16 mouse cellular contexts compared by ENCODE assay signal in genomic region chr3:149736069-149736468, GRCm38 (mm10).
"Had no signal": no experiment of that assay in that cellular context is flagged by ENCODE, and none has a peak within 500 bp of the region (broad histone marks: within the 10 kb centered on the region; RNA-seq: fewer than 3 reads in every experiment).

No protein-coding gene starts in this region.

- H3K9ac ChIP-seq: liver, embryonic 12.5 days; liver, embryonic 14.5 days; lung, embryonic 14.5 days; midbrain, embryonic 13.5 days; neural tube, embryonic 12.5 days; stomach, embryonic 15.5 days had no signal

- H3K4me2 ChIP-seq: liver, embryonic 12.5 days; lung, embryonic 14.5 days; midbrain, embryonic 13.5 days; neural tube, embryonic 12.5 days; stomach, embryonic 15.5 days had no signal

- H3K4me1 ChIP-seq: liver, embryonic 12.5 days; megakaryocyte, embryonic 14.5 days; midbrain, embryonic 13.5 days; neural tube, embryonic 12.5 days; stomach, embryonic 15.5 days had no signal

- H3K27ac ChIP-seq: liver, embryonic 12.5 days; liver, embryonic 14.5 days; macrophage; midbrain, embryonic 13.5 days; neural tube, embryonic 12.5 days; stomach, embryonic 15.5 days; stomach, postnatal 0 days had no signal

- DNase-seq: lung, adult 18-20 months; lung, embryonic 14.5 days; lung, postnatal 10 days; lung, postnatal 36 days; right cerebral cortex, postnatal 14 days; thymus, adult 2 months; thymus, postnatal 25 days; thymus, postnatal 4 days had no signal

- H3K9me3 ChIP-seq: liver, embryonic 12.5 days; midbrain, embryonic 13.5 days; neural tube, embryonic 12.5 days; stomach, embryonic 15.5 days had no signal

- H3K27me3 ChIP-seq: liver, embryonic 12.5 days; megakaryocyte, embryonic 14.5 days; midbrain, embryonic 13.5 days; neural tube, embryonic 12.5 days; stomach, embryonic 15.5 days had no signal

- H3K36me3 ChIP-seq: liver, embryonic 12.5 days; midbrain, embryonic 13.5 days; neural tube, embryonic 12.5 days; stomach, embryonic 15.5 days had no signal

- H3K4me3 ChIP-seq: liver, embryonic 12.5 days; megakaryocyte, embryonic 14.5 days; midbrain, embryonic 13.5 days; neural tube, embryonic 12.5 days; stomach, embryonic 15.5 days had no signal

- ATAC-seq: liver, embryonic 12.5 days; midbrain, embryonic 13.5 days had no signal
